Mouse (Mus musculus) midbrain, embryonic 10.5 days (tissue): ENCODE data around the gene Gm14180. TPM values are rescaled to one million over a fixed set of nuclear protein-coding genes. Genes with fewer than 3 reads are reported as not detected.
"Not testable (repeated sequence)": the region's sequence is repeated elsewhere in the genome, so short reads cannot be mapped to it uniquely, and the experiment has no call there.

ENCODE experiments used
- DNase-seq: peaks from one replicate; pipeline ENCODE4 v3.0.0-alpha.2; 2017; ENCODE audit warnings: low spot score
- H3K27ac ChIP-seq: fragments of 300-500 bp; sonication (generic); replicated peaks from 2 replicates; pipeline ENCODE4 v1.5.1; 2016; ENCODE audit warnings: mild to moderate bottlenecking
- H3K27me3 ChIP-seq: fragments of 300-500 bp; sonication (generic); 2 replicates; pipeline ENCODE4 v1.6.1; 2016; ENCODE audit warnings: low read depth, mild to moderate bottlenecking; ENCODE audit not compliant: poor library complexity, severe bottlenecking
- H3K36me3 ChIP-seq: fragments of 300-500 bp; sonication (generic); 2 replicates; pipeline ENCODE4 v1.6.1; 2016; ENCODE audit warnings: mild to moderate bottlenecking, moderate library complexity
- H3K4me1 ChIP-seq: fragments of 300-500 bp; sonication (generic); 2 replicates; pipeline ENCODE4 v1.6.1; 2016
- H3K4me3 ChIP-seq: fragments of 300-500 bp; sonication (generic); 2 replicates; pipeline ENCODE4 v1.5.1; 2016; ENCODE audit warnings: mild to moderate bottlenecking, moderate library complexity
- H3K9me3 ChIP-seq: fragments of 300-500 bp; sonication (generic); replicated peaks from 2 replicates; pipeline ENCODE4 v1.6.1; 2016; ENCODE audit warnings: mild to moderate bottlenecking
- WGBS: fragments of 180-500 bp; shearing (Covaris S2); methylation state at CpG from one replicate; pipeline ENCODE4 v1.1.7; 2016; 5-methylcytosine and 5-hydroxymethylcytosine counted together
- polyA plus RNA-seq: library from polyadenylated mRNA; unstranded; fragments of >200 nt; fragmentation: Nextera tagmentation; extraction: Ambion mirVana; gene quantifications from 2 replicates; pipeline ENCODE4 v1.2.1, GENCODE M21; 2016

Gm14180 gene
- polyA plus RNA-seq: not detected in 2 replicates

GRCm38 (mm10) chr11:99734190-99734589 is at the start of gene Gm14180:
Gene Gm14180 (minus strand): TSS chr11:99734290.
- WGBS: 74% methylated on average over 2 of the region's 2 CpGs
- no peaks in the 10 kb centered on the region for H3K9me3 ChIP-seq
- no peak within 1 kb of the TSS for H3K4me3 ChIP-seq
- no peaks in the 10 kb centered on the region for H3K27me3 ChIP-seq
- H3K4me1 ChIP-seq: no peaks in the 10 kb centered on the region
- no peak within 1 kb of the TSS for H3K27ac ChIP-seq
- no peak for DNase-seq
- H3K36me3 ChIP-seq: no peaks in the 10 kb centered on the region

GRCm38 (mm10) chr11:99780604-99781003 is 46.5 kb upstream of the Gm14180 start, which contains the start of gene Krtap4-8:
Gene Krtap4-8 (minus strand): TSS chr11:99780704.
- 94% methylated on average over 2 of the region's 2 CpGs for WGBS
- no peak within 1 kb of the TSS for H3K4me3 ChIP-seq
- no peak for DNase-seq

DNA sequence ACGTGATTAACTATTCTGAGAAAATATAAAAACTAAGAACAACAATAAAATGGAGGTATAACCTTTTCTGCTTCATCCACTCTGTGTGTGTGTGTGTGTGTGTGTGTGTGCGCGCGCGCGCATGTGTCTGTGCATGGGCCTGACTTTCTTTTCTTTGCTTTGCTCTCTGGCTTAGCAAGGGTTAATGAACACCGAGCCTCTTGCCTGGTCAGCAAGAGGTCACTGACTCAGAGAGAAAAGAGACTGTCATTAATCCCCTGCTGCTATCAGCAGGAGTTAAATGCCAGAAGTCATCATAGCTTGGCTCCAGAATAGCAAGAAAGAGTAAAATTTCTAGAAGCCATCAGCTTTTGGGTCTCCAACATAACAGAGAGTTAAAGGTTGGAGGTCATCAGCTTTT is 44.3 kb upstream of the Gm14180 start:
- Histone ChIP-seq H3K4me1 (peaks cover 14% of the 10 kb centered on the region), H3K27me3 (no peaks in the 10 kb centered on the region), H3K27ac (no peak overlapping the region), H3K36me3 (no peaks in the 10 kb centered on the region), H3K4me3 (no peak overlapping the region), H3K9me3 (no peaks in the 10 kb centered on the region)
- WGBS: 56% methylated on average over 7 of the region's 7 CpGs
- peak; percentile 31 for DNase-seq

More at GRCm38 (mm10) chr11:99780604-99781003, 46.5 kb upstream of the Gm14180 start, which contains the start of gene Krtap4-8:
- H3K36me3 ChIP-seq: no peaks in the 10 kb centered on the region
- H3K27me3 ChIP-seq: no peaks in the 10 kb centered on the region
- H3K27ac ChIP-seq: no peak within 1 kb of the TSS
- H3K4me1 ChIP-seq: peaks cover 14% of the 10 kb centered on the region
- H3K9me3 ChIP-seq: no peaks in the 10 kb centered on the region

- not testable (repeated sequence) for DNase-seq, H3K36me3 ChIP-seq, H3K27me3 ChIP-seq, H3K27ac ChIP-seq, H3K9me3 ChIP-seq, H3K4me1 ChIP-seq, H3K4me3 ChIP-seq
Measured at GRCm38 (mm10) chr11:99772813-99773212, 38.7 kb upstream of the Gm14180 start, which contains the start of gene Gm11595. Gene Gm11595 (minus strand): TSS chr11:99772913.

GRCm38 (mm10) chr11:99768410-99768809 is 34.3 kb upstream of the Gm14180 start:
- Histone ChIP-seq H3K4me1 (no peaks in the 10 kb centered on the region), H3K4me3 (no peak overlapping the region), H3K36me3 (no peaks in the 10 kb centered on the region), H3K9me3 (no peaks in the 10 kb centered on the region), H3K27me3 (no peaks in the 10 kb centered on the region), H3K27ac (no peak overlapping the region)
- DNase-seq: no peak
- WGBS: 83% methylated on average over 2 of the region's 2 CpGs

DNA sequence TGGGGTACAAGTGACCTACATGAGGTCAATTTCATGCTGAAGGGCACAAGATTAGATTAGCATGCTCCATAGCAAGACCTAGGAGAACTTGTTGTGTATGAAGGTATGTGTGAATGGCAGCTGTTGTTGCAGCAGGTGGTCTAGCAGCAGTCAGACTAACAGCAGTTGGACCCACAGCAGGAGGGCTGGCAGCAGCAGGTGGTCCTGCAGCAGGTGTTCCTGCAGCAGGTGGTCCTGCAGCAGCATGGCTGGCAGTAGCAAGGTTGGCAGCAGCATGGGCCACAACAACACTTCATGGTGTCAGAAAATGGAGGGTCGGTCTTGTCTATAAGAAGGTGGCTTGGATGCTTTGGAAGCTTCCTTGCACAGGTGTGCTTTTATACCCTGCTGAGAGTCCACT is 24.8 kb upstream of the Gm14180 start:
- no peak overlapping the region for H3K4me3 ChIP-seq
- 96% methylated on average over 1 of the region's 1 CpGs for WGBS
- no peaks in the 10 kb centered on the region for H3K36me3 ChIP-seq
- H3K27ac ChIP-seq: no peak overlapping the region
- no peak for DNase-seq
- no peaks in the 10 kb centered on the region for H3K27me3 ChIP-seq
- H3K4me1 ChIP-seq: no peaks in the 10 kb centered on the region
- H3K9me3 ChIP-seq: 0 out of 2 replicates have a peak, but pooled peaks cover 2% of the 10 kb centered on the region

- no peaks in the 10 kb centered on the region for H3K36me3 ChIP-seq
- H3K4me3 ChIP-seq: no peak overlapping the region
- H3K27me3 ChIP-seq: no peaks in the 10 kb centered on the region
- no peaks in the 10 kb centered on the region for H3K9me3 ChIP-seq
- 86% methylated on average over 3 of the region's 3 CpGs for WGBS
- DNase-seq: no peak
- H3K27ac ChIP-seq: no peak overlapping the region
- no peaks in the 10 kb centered on the region for H3K4me1 ChIP-seq
Measured at GRCm38 (mm10) chr11:99743985-99744384, 9.9 kb upstream of the Gm14180 start.

- H3K27me3 ChIP-seq: no peaks in the 10 kb centered on the region
- H3K36me3 ChIP-seq: no peaks in the 10 kb centered on the region
- H3K4me3 ChIP-seq: no peak overlapping the region
- H3K9me3 ChIP-seq: no peaks in the 10 kb centered on the region
- H3K27ac ChIP-seq: no peak overlapping the region
- no peak for DNase-seq
- H3K4me1 ChIP-seq: no peaks in the 10 kb centered on the region
- WGBS: 80% methylated on average over 2 of the region's 2 CpGs
Measured at GRCm38 (mm10) chr11:99724061-99724460, 10.0 kb downstream of the Gm14180 start.

- no peaks in the 10 kb centered on the region for H3K27me3 ChIP-seq
- H3K4me1 ChIP-seq: no peaks in the 10 kb centered on the region
- DNase-seq: no peak
- H3K4me3 ChIP-seq: no peak overlapping the region
- WGBS: 91% methylated on average over 1 of the region's 1 CpGs
- peaks cover 3% of the 10 kb centered on the region; the same call in 1 of the 2 replicates for H3K9me3 ChIP-seq
- H3K36me3 ChIP-seq: no peaks in the 10 kb centered on the region
- H3K27ac ChIP-seq: no peak overlapping the region
Measured at GRCm38 (mm10) chr11:99718759-99719158, 15.3 kb downstream of the Gm14180 start.

DNA sequence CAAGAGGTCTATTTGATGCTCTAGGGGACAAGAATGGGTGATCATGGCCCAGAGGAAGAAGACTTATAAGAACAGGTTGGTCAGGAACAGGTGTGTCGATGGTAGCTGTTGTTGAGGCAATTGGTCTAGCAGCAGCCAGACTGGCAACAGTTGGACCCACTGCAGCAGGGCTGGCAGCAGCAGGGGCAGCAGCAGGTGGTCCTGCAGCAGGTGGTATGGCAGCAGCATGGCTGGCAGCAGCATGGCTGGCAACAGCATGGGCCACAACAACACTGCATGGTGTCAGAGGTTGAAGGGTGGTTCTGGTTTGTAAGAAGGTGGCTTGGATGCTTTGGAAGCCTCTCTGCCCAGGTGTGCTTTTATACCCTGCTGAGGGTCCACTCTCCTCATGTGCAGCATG is 43.6 kb downstream of the Gm14180 start, which contains the start of gene Gm14190:
Gene Gm14190, minus strand, starts transcription at position 278 of the 400 bp plus-strand sequence.
- Histone ChIP-seq H3K4me1 (no peaks in the 10 kb centered on the region), H3K4me3 (no peak within 1 kb of the TSS), H3K9me3 (no peaks in the 10 kb centered on the region), H3K27ac (no peak within 1 kb of the TSS), H3K27me3 (no peaks in the 10 kb centered on the region), H3K36me3 (no peaks in the 10 kb centered on the region)
- DNase-seq: no peak
- 77% methylated on average over 1 of the region's 1 CpGs for WGBS

DNA sequence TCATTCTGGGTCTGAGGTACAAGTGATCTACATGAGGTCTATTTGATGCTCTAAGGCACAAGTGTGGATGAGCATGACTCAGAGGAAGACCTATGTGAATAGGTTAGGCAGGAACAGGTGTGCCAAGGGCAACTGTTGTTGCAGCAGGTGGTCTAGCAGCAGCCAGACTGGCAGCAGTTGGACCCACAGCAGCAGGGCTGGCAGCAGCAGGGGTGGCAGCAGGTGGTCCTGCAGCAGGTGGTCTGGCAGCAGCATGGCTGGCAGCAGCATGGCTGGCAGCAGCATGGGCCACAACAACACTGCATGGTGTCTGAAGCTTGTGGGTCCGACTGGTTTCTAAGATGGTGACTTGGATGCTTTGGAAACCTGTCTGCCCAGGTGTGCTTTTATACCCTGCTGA is 48.9 kb downstream of the Gm14180 start:
- not testable (repeated sequence) for H3K27ac ChIP-seq, H3K4me1 ChIP-seq, H3K36me3 ChIP-seq, H3K4me3 ChIP-seq, DNase-seq, H3K27me3 ChIP-seq, H3K9me3 ChIP-seq
- WGBS: 85% methylated on average over 1 of the region's 1 CpGs
